Mouse (Mus musculus) intestine, embryonic 14.5 days (tissue): ENCODE results near the gene 1700056E22Rik. TPM values are rescaled to one million over a fixed set of nuclear protein-coding genes. Genes with fewer than 3 reads are reported as not detected.

Source experiments
- ATAC-seq: fragments of 200-750 bp; cut with Nextera tagmentation; replicated peaks from 2 replicates; pipeline ENCODE4 v1.8.0; 2017; ENCODE audit warnings: low read depth, moderate number of reproducible peaks, moderate TSS enrichment, moderate library complexity; ENCODE audit not compliant: low FRiP score, low TSS enrichment
- DNase-seq: peaks from one replicate; pipeline ENCODE4 v3.0.0-alpha.2; 2018; ENCODE audit warnings: low spot score
- H3K27ac ChIP-seq: fragments of 300-500 bp; sonication (generic); 2 replicates; pipeline ENCODE4 v1.5.1; 2014; ENCODE audit warnings: low read depth, mild to moderate bottlenecking, control low read depth
- H3K27me3 ChIP-seq: fragments of 300-500 bp; sonication (generic); replicated peaks from 2 replicates; pipeline ENCODE4 v1.6.1; 2014; ENCODE audit warnings: low read length, control low read depth; ENCODE audit not compliant: control insufficient read depth, insufficient read depth
- H3K36me3 ChIP-seq: fragments of 300-500 bp; sonication (generic); 2 replicates; pipeline ENCODE4 v1.6.1; 2014; ENCODE audit warnings: low read length, control low read depth; ENCODE audit not compliant: control insufficient read depth, insufficient read depth
- H3K4me1 ChIP-seq: fragments of 300-500 bp; sonication (generic); replicated peaks from 2 replicates; pipeline ENCODE4 v1.6.1; 2014; ENCODE audit warnings: low read length, control low read depth, mixed read lengths; ENCODE audit not compliant: control insufficient read depth, insufficient read depth
- H3K4me2 ChIP-seq: fragments of 300-500 bp; sonication (generic); 2 replicates; pipeline ENCODE4 v1.6.1; 2014; ENCODE audit warnings: low read length
- H3K4me3 ChIP-seq: fragments of 300-500 bp; sonication (generic); 2 replicates; pipeline ENCODE4 v1.5.1; 2014; ENCODE audit warnings: low read depth, low read length, control low read depth, mixed read lengths
- H3K9ac ChIP-seq: fragments of 300-500 bp; sonication (generic); 2 replicates; pipeline ENCODE4 v1.6.1; 2014; ENCODE audit warnings: mild to moderate bottlenecking, low read length
- H3K9me3 ChIP-seq: fragments of 300-500 bp; sonication (generic); 2 replicates; pipeline ENCODE4 v1.6.1; 2016; ENCODE audit warnings: low read length, control low read depth; ENCODE audit not compliant: control insufficient read depth
- WGBS: fragments of 180-500 bp; shearing (Covaris S2); extraction: QIAGEN DNeasy Blood & Tissue Kit; methylation state at CpG from one replicate; pipeline ENCODE4 v1.1.7; 2014; 5-methylcytosine and 5-hydroxymethylcytosine counted together
- polyA plus RNA-seq: library from polyadenylated mRNA; unstranded; fragments of >200 nt; fragmentation: Nextera tagmentation; extraction: Ambion mirVana; gene quantifications from 2 replicates; pipeline ENCODE4 v1.2.1, GENCODE M21; 2014

1700056E22Rik gene
- polyA plus RNA-seq, 1 experiment from 2014 or later: 0.93 TPM

- H3K4me1 ChIP-seq: 0 out of 2 replicates have a peak, but pooled peaks cover 5% of the 10 kb centered on the region
- DNase-seq (no peak), ATAC-seq (no peak)
- no peaks in the 10 kb centered on the region for H3K36me3 ChIP-seq
- H3K9me3 ChIP-seq: no peaks in the 10 kb centered on the region
- H3K27me3 ChIP-seq: no peaks in the 10 kb centered on the region
- H3K9ac ChIP-seq: no peak overlapping the region
- whole genome bisulfite sequencing: 29% methylated on average over 6 of the region's 6 CpGs
- no peak overlapping the region for H3K4me3 ChIP-seq
- H3K4me2 ChIP-seq: no peak overlapping the region
- H3K27ac ChIP-seq: no peak overlapping the region
Measured at GRCm38 (mm10) chr1:184019722-184020107, 14.4 kb downstream of the 1700056E22Rik start.

- no peak for DNase-seq
- 34% methylated on average over 6 of the region's 6 CpGs for WGBS
- no peak overlapping the region for H3K4me3 ChIP-seq
- H3K9ac ChIP-seq: no peak overlapping the region
- no peak overlapping the region for H3K27ac ChIP-seq
- no peaks in the 10 kb centered on the region for H3K36me3 ChIP-seq
- ATAC-seq: peak; percentile 36; the same call in 1 of the 2 replicates
- H3K9me3 ChIP-seq: no peaks in the 10 kb centered on the region
- 0 out of 2 replicates have a peak, but pooled peaks cover 5% of the 10 kb centered on the region for H3K4me1 ChIP-seq
- H3K4me2 ChIP-seq: no peak overlapping the region
- no peaks in the 10 kb centered on the region for H3K27me3 ChIP-seq
Measured at GRCm38 (mm10) chr1:184019042-184019721, 14.9 kb downstream of the 1700056E22Rik start.

GRCm38 (mm10) chr1:184017606-184018005 is 16.5 kb downstream of the 1700056E22Rik start:
- Histone ChIP-seq H3K9ac (no peak overlapping the region), H3K4me2 (no peak overlapping the region), H3K4me1 (0 out of 2 replicates have a peak, but pooled peaks cover 5% of the 10 kb centered on the region), H3K36me3 (no peaks in the 10 kb centered on the region), H3K4me3 (no peak overlapping the region), H3K27me3 (no peaks in the 10 kb centered on the region), H3K9me3 (no peaks in the 10 kb centered on the region), H3K27ac (no peak overlapping the region)
- 87% methylated on average over 2 of the region's 2 CpGs for WGBS
- DNase-seq: no peak
- ATAC-seq: no peak

- no peak overlapping the region for H3K9ac ChIP-seq
- H3K4me1 ChIP-seq: 0 out of 2 replicates have a peak, but pooled peaks cover 5% of the 10 kb centered on the region
- H3K4me2 ChIP-seq: no peak overlapping the region
- H3K36me3 ChIP-seq: no peaks in the 10 kb centered on the region
- 67% methylated on average over 10 of the region's 10 CpGs for WGBS
- H3K27ac ChIP-seq: no peak overlapping the region
- H3K4me3 ChIP-seq: no peak overlapping the region
- DNase-seq: no peak
- no peaks in the 10 kb centered on the region for H3K9me3 ChIP-seq
- no peaks in the 10 kb centered on the region for H3K27me3 ChIP-seq
- ATAC-seq: no peak
Measured at GRCm38 (mm10) chr1:184015995-184016730, 17.9 kb downstream of the 1700056E22Rik start.

GRCm38 (mm10) chr1:184014091-184014490 is 20.0 kb downstream of the 1700056E22Rik start:
- Histone ChIP-seq H3K9me3 (no peaks in the 10 kb centered on the region), H3K4me3 (no peak overlapping the region), H3K4me2 (no peak overlapping the region), H3K4me1 (0 out of 2 replicates have a peak, but pooled peaks cover under 1% of the 10 kb centered on the region), H3K9ac (no peak overlapping the region), H3K27ac (no peak overlapping the region), H3K36me3 (no peaks in the 10 kb centered on the region), H3K27me3 (no peaks in the 10 kb centered on the region)
- ATAC-seq (no peak), DNase-seq (no peak)
- 86% methylated on average over 3 of the region's 3 CpGs for WGBS

- H3K9me3 ChIP-seq: no peaks in the 10 kb centered on the region
- no peak within 1 kb of the TSS for H3K9ac ChIP-seq
- ATAC-seq (no peak), DNase-seq (no peak)
- H3K4me2 ChIP-seq: no peak within 1 kb of the TSS
- no peaks in the 10 kb centered on the region for H3K27me3 ChIP-seq
- WGBS: 89% methylated on average over 4 of the region's 4 CpGs
- no peaks in the 10 kb centered on the region for H3K36me3 ChIP-seq
- no peaks in the 10 kb centered on the region for H3K4me1 ChIP-seq
- no peak within 1 kb of the TSS for H3K4me3 ChIP-seq
- H3K27ac ChIP-seq: no peak within 1 kb of the TSS
Measured at GRCm38 (mm10) chr1:184013106-184013505, 21.0 kb downstream of the 1700056E22Rik start, which contains the start of gene Dusp10. TSS of gene Dusp10 (plus strand) at chr1:184013302.

GRCm38 (mm10) chr1:184011311-184011710 is 22.8 kb downstream of the 1700056E22Rik start:
- Histone ChIP-seq H3K36me3 (no peaks in the 10 kb centered on the region), H3K9me3 (no peaks in the 10 kb centered on the region), H3K4me1 (no peaks in the 10 kb centered on the region), H3K4me2 (no peak overlapping the region), H3K27ac (no peak overlapping the region), H3K4me3 (no peak overlapping the region), H3K9ac (no peak overlapping the region), H3K27me3 (no peaks in the 10 kb centered on the region)
- ATAC-seq: no peak
- DNase-seq: no peak
- WGBS: 95% methylated on average over 6 of the region's 6 CpGs

GRCm38 (mm10) chr1:184006086-184006485 is 28.0 kb downstream of the 1700056E22Rik start:
- DNase-seq (no peak), ATAC-seq (no peak)
- no peak overlapping the region for H3K27ac ChIP-seq
- no peak overlapping the region for H3K9ac ChIP-seq
- no peaks in the 10 kb centered on the region for H3K36me3 ChIP-seq
- no peak overlapping the region for H3K4me2 ChIP-seq
- no peaks in the 10 kb centered on the region for H3K27me3 ChIP-seq
- H3K9me3 ChIP-seq: no peaks in the 10 kb centered on the region
- H3K4me1 ChIP-seq: no peaks in the 10 kb centered on the region
- H3K4me3 ChIP-seq: no peak overlapping the region
